Mouse (Mus musculus): ENCODE results near the gene Hdac9. TPM values are rescaled to one million over a fixed set of nuclear protein-coding genes. Genes with fewer than 3 reads are reported as not detected.

The Hdac9 gene
- total and polyA plus RNA-seq, 3 experiments: 0.03 to 0.19 TPM; not detected in 1

GRCm38 (mm10) chr12:34888694-34889093 lies 28.2 kb downstream of the Hdac9 start:
- H3K4me1 ChIP-seq (ENCODE audit: control insufficient read depth in 1 of 2, insufficient read depth in 2 of 2, low read length in 2 of 2): no peaks in the 10 kb centered on the region
- H3K27me3 ChIP-seq (ENCODE audit: control insufficient read depth in 1 of 2, insufficient read depth in 2 of 2, low read length in 2 of 2): no peaks in the 10 kb centered on the region
- no peaks in the 10 kb centered on the region for H3K79me2 ChIP-seq (ENCODE audit: control insufficient read depth, insufficient read depth, low read length, poor library complexity)
- no peaks in the 10 kb centered on the region for H3K36me3 ChIP-seq (ENCODE audit: control insufficient read depth in 1 of 2, insufficient read depth in 2 of 2, low read length in 2 of 2)
- no peak overlapping the region for H3K9ac ChIP-seq (ENCODE audit: control insufficient read depth, low read depth, low read length, poor library complexity, severe bottlenecking)
- H3K9me3 ChIP-seq (replicated peaks; ENCODE audit: insufficient read depth, low read length): no peaks in the 10 kb centered on the region
- TF ChIP-seq ZC3H11A (IDR thresholded peaks at IDR 0.05; ENCODE audit: low read depth, low read length) (no peak), CHD1 (IDR thresholded peaks at IDR 0.05; ENCODE audit: low read depth, low read length) (no peak)
- H3K27ac ChIP-seq (ENCODE audit: control insufficient read depth, low read depth, low read length): no peak overlapping the region
- H3K4me3 ChIP-seq (ENCODE audit: control insufficient read depth in 1 of 2, insufficient read depth in 1 of 2, low read depth in 2 of 2, low read length in 2 of 2): no peak overlapping the region
- no peak for DNase-seq (ENCODE audit: low read depth, low spot score)

GRCm38 (mm10) chr12:34874926-34875325 lies 42.0 kb downstream of the Hdac9 start:
- no peaks in the 10 kb centered on the region for H3K9me3 ChIP-seq (replicated peaks; ENCODE audit: insufficient read depth, low read length)
- TF ChIP-seq GATA1 (IDR thresholded peaks at IDR 0.05; ENCODE audit: low read depth, low read length) (no peak), TAL1 (IDR thresholded peaks at IDR 0.05; ENCODE audit: low read length) (no peak), ZNF384 (IDR thresholded peaks at IDR 0.05; ENCODE audit: low read depth, low read length) (no peak), GABPA (IDR thresholded peaks at IDR 0.05; ENCODE audit: low read depth, low read length) (no peak), E2F4 (IDR thresholded peaks at IDR 0.05; ENCODE audit: borderline replicate concordance, low read depth, low read length) (no peak), CTCF (IDR thresholded peaks at IDR 0.05 in 2 of 3, conservative IDR thresholded peaks at IDR 0.05 in 1 of 3; ENCODE audit: control insufficient read depth in 1 of 3, insufficient read depth in 1 of 3, low read depth in 2 of 3, low read length in 3 of 3, poor library complexity in 1 of 3, severe bottlenecking in 1 of 3) (no peak), ZC3H11A (IDR thresholded peaks at IDR 0.05; ENCODE audit: low read depth, low read length) (no peak), NELFE (IDR thresholded peaks at IDR 0.05; ENCODE audit: low read depth, low read length) (no peak), ELF1 (IDR thresholded peaks at IDR 0.05; ENCODE audit: low read depth, low read length) (no peak), MYB (IDR thresholded peaks at IDR 0.05; ENCODE audit: low read depth, low read length) (no peak), POLR2AphosphoS5 (IDR thresholded peaks at IDR 0.05; ENCODE audit: borderline replicate concordance, low read depth, low read length) (no peak), EP300 (IDR thresholded peaks at IDR 0.05; ENCODE audit: low read depth in 1 of 2, low read length in 2 of 2) (no peak), USF1 (IDR thresholded peaks at IDR 0.05; ENCODE audit: low read depth, low read length) (no peak), MAX (IDR thresholded peaks at IDR 0.05; ENCODE audit: low read length) (no peak), POLR2AphosphoS2 (IDR thresholded peaks at IDR 0.05; ENCODE audit: low read length) (no peak)
- no peaks in the 10 kb centered on the region for H3K4me1 ChIP-seq (ENCODE audit: control insufficient read depth in 1 of 2, insufficient read depth in 2 of 2, low read length in 2 of 2)
- H3K4me3 ChIP-seq (ENCODE audit: control insufficient read depth in 1 of 2, insufficient read depth in 1 of 2, low read depth in 2 of 2, low read length in 2 of 2): no peak overlapping the region
- no peaks in the 10 kb centered on the region for H3K79me2 ChIP-seq (ENCODE audit: control insufficient read depth, insufficient read depth, low read length, poor library complexity)
- H3K27me3 ChIP-seq (ENCODE audit: control insufficient read depth in 1 of 2, insufficient read depth in 2 of 2, low read length in 2 of 2): no peaks in the 10 kb centered on the region
- H3K27ac ChIP-seq (ENCODE audit: control insufficient read depth, low read depth, low read length): no peak overlapping the region
- no peak overlapping the region for H3K9ac ChIP-seq (ENCODE audit: control insufficient read depth, low read depth, low read length, poor library complexity, severe bottlenecking)
- H3K36me3 ChIP-seq (ENCODE audit: control insufficient read depth in 1 of 2, insufficient read depth in 2 of 2, low read length in 2 of 2): no peaks in the 10 kb centered on the region
- DNase-seq (ENCODE audit: low read depth, low spot score): no peak

GRCm38 (mm10) chr12:34871028-34871427 lies 45.9 kb downstream of the Hdac9 start:
- DNase-seq (ENCODE audit: low read depth, low spot score): no peak
- H3K4me1 ChIP-seq (ENCODE audit: control insufficient read depth in 1 of 2, insufficient read depth in 2 of 2, low read length in 2 of 2): no peaks in the 10 kb centered on the region
- no peaks in the 10 kb centered on the region for H3K9me3 ChIP-seq (replicated peaks; ENCODE audit: insufficient read depth, low read length)
- no peaks in the 10 kb centered on the region for H3K36me3 ChIP-seq (ENCODE audit: control insufficient read depth in 1 of 2, insufficient read depth in 2 of 2, low read length in 2 of 2)
- no peaks in the 10 kb centered on the region for H3K27me3 ChIP-seq (ENCODE audit: control insufficient read depth in 1 of 2, insufficient read depth in 2 of 2, low read length in 2 of 2)
- no peak overlapping the region for H3K27ac ChIP-seq (ENCODE audit: control insufficient read depth, low read depth, low read length)
- H3K9ac ChIP-seq (ENCODE audit: control insufficient read depth, low read depth, low read length, poor library complexity, severe bottlenecking): no peak overlapping the region
- no peaks in the 10 kb centered on the region for H3K79me2 ChIP-seq (ENCODE audit: control insufficient read depth, insufficient read depth, low read length, poor library complexity)
- no peak overlapping the region for H3K4me3 ChIP-seq (ENCODE audit: control insufficient read depth in 1 of 2, insufficient read depth in 1 of 2, low read depth in 2 of 2, low read length in 2 of 2)
- TF ChIP-seq ZNF384 (IDR thresholded peaks at IDR 0.05; ENCODE audit: low read depth, low read length): no peak
- TF ChIP-seq EP300 (IDR thresholded peaks at IDR 0.05; ENCODE audit: low read depth in 1 of 2, low read length in 2 of 2): no peak
- TF ChIP-seq RCOR1 (IDR thresholded peaks at IDR 0.05; ENCODE audit: low read depth, low read length): no peak
- TF ChIP-seq USF1 (IDR thresholded peaks at IDR 0.05; ENCODE audit: low read depth, low read length): no peak
- no peak for TF ChIP-seq ETS1 (IDR thresholded peaks at IDR 0.05; ENCODE audit: low read depth, low read length)
- TF ChIP-seq CTCF (IDR thresholded peaks at IDR 0.05 in 2 of 3, conservative IDR thresholded peaks at IDR 0.05 in 1 of 3; ENCODE audit: control insufficient read depth in 1 of 3, insufficient read depth in 1 of 3, low read depth in 2 of 3, low read length in 3 of 3, poor library complexity in 1 of 3, severe bottlenecking in 1 of 3): no peak
- no peak for TF ChIP-seq SIN3A (IDR thresholded peaks at IDR 0.05; ENCODE audit: low read length)
- no peak for TF ChIP-seq USF2 (IDR thresholded peaks at IDR 0.05; ENCODE audit: borderline replicate concordance in 1 of 2, insufficient read depth in 1 of 2, low read depth in 1 of 2, low read length in 2 of 2)
- no peak for TF ChIP-seq NRF1 (IDR thresholded peaks at IDR 0.05; ENCODE audit: insufficient read depth, low read depth, low read length, poor library complexity, severe bottlenecking)
- TF ChIP-seq CHD1 (IDR thresholded peaks at IDR 0.05; ENCODE audit: low read depth, low read length): no peak
- TF ChIP-seq CHD2 (IDR thresholded peaks at IDR 0.05; ENCODE audit: low read length): no peak
- TF ChIP-seq JUND (IDR thresholded peaks at IDR 0.05; ENCODE audit: low read depth, low read length): no peak
- no peak for TF ChIP-seq ZKSCAN1 (IDR thresholded peaks at IDR 0.05; ENCODE audit: low read depth, low read length)
- no peak for TF ChIP-seq BHLHE40 (IDR thresholded peaks at IDR 0.05; ENCODE audit: borderline replicate concordance, low read depth, low read length)
- TF ChIP-seq ELF1 (IDR thresholded peaks at IDR 0.05; ENCODE audit: low read depth, low read length): no peak
- no peak for TF ChIP-seq MAX (IDR thresholded peaks at IDR 0.05; ENCODE audit: low read length)
